Mouse (Mus musculus): ENCODE measurements at regions not wholly inside any gene's neighbourhood (a gene's known extent, or its start where the extent isn't known, plus 50 kb on each side); places are given as distances from the start of the nearest gene placed in this dataset.

- DNase-seq (ENCODE audit: low spot score): no peak
These were observed 143.3 kb upstream of the Fndc3a start for GRCm38 (mm10) chr14:72853104-72853503.

GRCm38 (mm10) chr14:72850884-72851283 lies 141.1 kb upstream of the Fndc3a start:
- no peak for DNase-seq (ENCODE audit: low spot score)

GRCm38 (mm10) chr14:72848271-72848955 lies 138.6 kb upstream of the Fndc3a start:
- no peak for DNase-seq (ENCODE audit: low spot score)

GRCm38 (mm10) chr14:72847466-72847865 lies 137.7 kb upstream of the Fndc3a start:
- DNase-seq (ENCODE audit: low spot score): no peak

- DNase-seq (ENCODE audit: low spot score): no peak
These were observed 136.0 kb upstream of the Fndc3a start for GRCm38 (mm10) chr14:72845621-72846440.

- DNase-seq (ENCODE audit: low spot score): no peak
These were observed 135.1 kb upstream of the Fndc3a start for GRCm38 (mm10) chr14:72844753-72845369.

GRCm38 (mm10) chr14:72841753-72842152 lies 131.9 kb upstream of the Fndc3a start:
- no peak for DNase-seq (ENCODE audit: low spot score)

GRCm38 (mm10) chr14:72835158-72835557 lies 125.4 kb upstream of the Fndc3a start:
- DNase-seq (ENCODE audit: low spot score): no peak

- no peak for DNase-seq (ENCODE audit: low spot score)
These were observed 119.5 kb upstream of the Fndc3a start for GRCm38 (mm10) chr14:72829261-72829660.

GRCm38 (mm10) chr14:72825549-72825948 lies 115.7 kb upstream of the Fndc3a start:
- DNase-seq (ENCODE audit: low spot score): no peak

- no peak for DNase-seq (ENCODE audit: low spot score)
These were observed 112.4 kb upstream of the Fndc3a start for GRCm38 (mm10) chr14:72822231-72822615.

- DNase-seq (ENCODE audit: low spot score): no peak
These were observed 111.9 kb upstream of the Fndc3a start for GRCm38 (mm10) chr14:72821517-72822230.

GRCm38 (mm10) chr14:72819037-72819436 lies 109.2 kb upstream of the Fndc3a start:
- no peak for DNase-seq (ENCODE audit: low spot score)

- DNase-seq (ENCODE audit: low spot score): no peak
These were observed 108.0 kb upstream of the Fndc3a start for GRCm38 (mm10) chr14:72817764-72818163.

- no peak for DNase-seq (ENCODE audit: low spot score)
These were observed 107.0 kb upstream of the Fndc3a start for GRCm38 (mm10) chr14:72816847-72817246.

- no peak for DNase-seq (ENCODE audit: low spot score)
These were observed 99.3 kb upstream of the Fndc3a start for GRCm38 (mm10) chr14:72809138-72809537.

GRCm38 (mm10) chr14:72807947-72808346 lies 98.1 kb upstream of the Fndc3a start:
- DNase-seq (ENCODE audit: low spot score): no peak

- no peak for DNase-seq (ENCODE audit: low spot score)
These were observed 97.5 kb upstream of the Fndc3a start for GRCm38 (mm10) chr14:72807286-72807685.

- DNase-seq (ENCODE audit: low spot score): no peak
These were observed 96.8 kb upstream of the Fndc3a start for GRCm38 (mm10) chr14:72806598-72806997.

GRCm38 (mm10) chr14:72803579-72803978 lies 93.8 kb upstream of the Fndc3a start:
- no peak for DNase-seq (ENCODE audit: low spot score)

GRCm38 (mm10) chr14:72790654-72791053 lies 80.9 kb upstream of the Fndc3a start:
- DNase-seq (ENCODE audit: low spot score): no peak

GRCm38 (mm10) chr14:72786929-72787328 lies 77.1 kb upstream of the Fndc3a start:
- DNase-seq (ENCODE audit: low spot score): no peak
